Mouse (Mus musculus) splenic B cell, adult 2 months (primary cell): ENCODE measurements around the gene Lrsam1.

Source experiments
- DNase-seq: peaks from one replicate; pipeline ENCODE4 v3.0.0-alpha.2; 2011; ENCODE audit warnings: low read depth, low spot score
- H3K27me3 ChIP-seq: 2 replicates; pipeline ENCODE4 v1.6.1; 2012; ENCODE audit warnings: mild to moderate bottlenecking, low read length, moderate library complexity, mixed read lengths; ENCODE audit not compliant: control insufficient read depth, poor library complexity, insufficient read depth, severe bottlenecking
- H3K36me3 ChIP-seq: 2 replicates; pipeline ENCODE4 v1.6.1; 2012; ENCODE audit warnings: mild to moderate bottlenecking, low read length, moderate library complexity, mixed read lengths; ENCODE audit not compliant: control insufficient read depth, poor library complexity, insufficient read depth, severe bottlenecking

The Lrsam1 gene

GRCm38 (mm10) chr2:32923551-32924250, 37.7 kb downstream of the Lrsam1 start:
- no peaks in the 10 kb centered on the region for H3K27me3 ChIP-seq
- DNase-seq = no peak
- no peaks in the 10 kb centered on the region for H3K36me3 ChIP-seq

DNA sequence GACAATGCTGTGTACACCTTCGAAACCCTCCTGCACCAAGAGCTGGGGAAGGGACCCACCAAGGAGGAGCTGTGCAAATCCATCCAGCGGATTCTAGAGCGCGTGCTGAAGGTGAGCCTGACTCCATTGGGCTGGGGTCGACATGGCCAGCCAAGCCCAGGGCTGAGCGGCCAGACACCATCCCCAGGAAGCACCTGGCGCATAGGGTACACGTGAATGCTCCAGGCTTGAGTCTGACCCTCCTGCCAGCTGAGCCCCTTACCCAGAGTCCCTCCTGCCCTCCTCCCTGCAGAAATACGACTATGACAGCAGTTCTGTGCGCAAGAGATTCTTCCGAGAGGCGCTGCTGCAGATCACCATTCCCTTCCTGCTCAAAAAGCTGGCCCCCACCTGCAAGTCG, 38.9 kb downstream of the Lrsam1 start:
- DNase-seq = no peak
- H3K36me3 ChIP-seq = no peaks in the 10 kb centered on the region
- no peaks in the 10 kb centered on the region for H3K27me3 ChIP-seq

GRCm38 (mm10) chr2:32921801-32922380, 39.5 kb downstream of the Lrsam1 start:
- DNase-seq = no peak
- Histone ChIP-seq H3K36me3 (no peaks in the 10 kb centered on the region), H3K27me3 (no peaks in the 10 kb centered on the region)

- no peaks in the 10 kb centered on the region for H3K27me3 ChIP-seq
- no peak for DNase-seq
- no peaks in the 10 kb centered on the region for H3K36me3 ChIP-seq
Observed at GRCm38 (mm10) chr2:32921235-32921634, 40.2 kb downstream of the Lrsam1 start.

GRCm38 (mm10) chr2:32918391-32918790, 43.0 kb downstream of the Lrsam1 start:
- no peaks in the 10 kb centered on the region for H3K27me3 ChIP-seq
- no peaks in the 10 kb centered on the region for H3K36me3 ChIP-seq
- DNase-seq = no peak

- Histone ChIP-seq H3K36me3 (no peaks in the 10 kb centered on the region), H3K27me3 (no peaks in the 10 kb centered on the region)
- peak; percentile 59 for DNase-seq
Observed at GRCm38 (mm10) chr2:32917526-32917925, 43.9 kb downstream of the Lrsam1 start.

GRCm38 (mm10) chr2:32914896-32915295, 46.5 kb downstream of the Lrsam1 start:
- no peak for DNase-seq
- no peaks in the 10 kb centered on the region for H3K27me3 ChIP-seq
- no peaks in the 10 kb centered on the region for H3K36me3 ChIP-seq

- no peak for DNase-seq
- no peaks in the 10 kb centered on the region for H3K27me3 ChIP-seq
- H3K36me3 ChIP-seq = no peaks in the 10 kb centered on the region
Observed at GRCm38 (mm10) chr2:32914362-32914761, 47.1 kb downstream of the Lrsam1 start.

DNA sequence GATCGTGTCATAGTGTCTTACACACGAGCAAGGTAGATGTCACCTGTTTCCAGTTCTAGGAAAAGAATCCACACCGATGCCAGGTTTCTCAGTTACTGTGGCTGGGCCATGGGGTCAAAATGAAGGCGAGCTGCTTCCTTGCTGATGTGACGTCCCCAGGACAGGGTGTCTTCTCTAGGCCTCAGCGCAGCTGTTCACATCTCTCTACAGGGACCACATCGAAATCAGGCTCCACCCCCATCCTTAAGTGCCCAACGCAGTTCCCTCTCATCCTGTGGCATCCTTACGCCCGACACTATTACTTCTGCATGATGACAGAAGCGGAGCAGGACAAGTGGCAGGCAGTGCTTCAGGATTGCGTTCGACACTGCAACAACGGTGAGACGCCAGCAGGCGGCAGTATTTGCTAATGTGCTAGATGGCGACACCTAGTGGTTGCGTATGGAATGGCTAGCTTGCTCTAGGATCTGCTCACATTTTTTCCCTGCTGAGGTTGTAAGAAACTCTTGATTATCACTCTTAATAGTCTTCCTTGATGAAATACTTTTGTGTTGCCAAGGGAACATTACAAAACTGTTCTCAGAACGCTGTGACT, 49.1 kb downstream of the Lrsam1 start:
- DNase-seq = peak; percentile 94
- H3K27me3 ChIP-seq = no peaks in the 10 kb centered on the region
- H3K36me3 ChIP-seq = no peaks in the 10 kb centered on the region

GRCm38 (mm10) chr2:32911639-32912182, 49.7 kb downstream of the Lrsam1 start:
- no peak for DNase-seq
- Histone ChIP-seq H3K27me3 (no peaks in the 10 kb centered on the region), H3K36me3 (no peaks in the 10 kb centered on the region)

DNA sequence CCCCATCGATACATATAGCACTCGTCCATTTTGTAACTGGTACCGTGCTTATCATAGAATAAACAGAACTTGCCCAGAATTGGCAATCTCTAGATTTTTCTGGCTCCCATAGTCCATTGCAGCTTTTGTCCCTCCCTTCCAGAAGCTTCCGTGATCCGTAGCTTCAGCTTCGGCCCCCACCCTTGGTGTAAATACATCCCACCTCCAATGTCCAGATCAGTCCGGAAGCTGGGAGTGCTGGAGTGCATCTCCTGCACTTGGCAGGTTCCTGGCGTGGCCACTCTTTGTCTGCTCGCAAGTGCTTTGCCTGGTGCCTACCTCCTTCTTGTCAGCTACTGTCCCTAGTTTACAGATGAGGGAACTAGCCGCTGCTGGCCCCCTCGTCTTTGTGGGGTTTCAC, 52.6 kb downstream of the Lrsam1 start:
- H3K36me3 ChIP-seq = no peaks in the 10 kb centered on the region
- no peaks in the 10 kb centered on the region for H3K27me3 ChIP-seq
- DNase-seq = no peak

- no peak for DNase-seq
- no peaks in the 10 kb centered on the region for H3K36me3 ChIP-seq
- H3K27me3 ChIP-seq = no peaks in the 10 kb centered on the region
Observed at GRCm38 (mm10) chr2:32908272-32908671, 53.1 kb downstream of the Lrsam1 start.

- H3K36me3 ChIP-seq = no peaks in the 10 kb centered on the region
- no peaks in the 10 kb centered on the region for H3K27me3 ChIP-seq
- no peak for DNase-seq
Observed at GRCm38 (mm10) chr2:32907442-32907841, 54.0 kb downstream of the Lrsam1 start.

- DNase-seq = no peak
- Histone ChIP-seq H3K27me3 (no peaks in the 10 kb centered on the region), H3K36me3 (no peaks in the 10 kb centered on the region)
Observed at GRCm38 (mm10) chr2:32905297-32905696, 56.1 kb downstream of the Lrsam1 start.

- H3K36me3 ChIP-seq = no peaks in the 10 kb centered on the region
- DNase-seq = no peak
- no peaks in the 10 kb centered on the region for H3K27me3 ChIP-seq
Observed at GRCm38 (mm10) chr2:32904637-32905036, 56.8 kb downstream of the Lrsam1 start.
